Comparison of ENCODE assay signal across 16 mouse cellular contexts in genomic region chr12:114478741-114479140, GRCm38 (mm10).
"Had no signal": no experiment of that assay in that cellular context is flagged by ENCODE, and none has a peak within 500 bp of the region (broad histone marks: within the 10 kb centered on the region; RNA-seq: fewer than 3 reads in every experiment).

No protein-coding gene starts in this region.

- H3K27ac ChIP-seq: limb, embryonic 10.5 days; limb, embryonic 13.5 days; liver, embryonic 12.5 days; liver, embryonic 15.5 days; midbrain, embryonic 15.5 days; neural tube, embryonic 13.5 days had no signal

- H3K9ac ChIP-seq: limb, embryonic 13.5 days; liver, embryonic 12.5 days; liver, embryonic 15.5 days; midbrain, embryonic 15.5 days; neural tube, embryonic 13.5 days had no signal

- H3K4me1 ChIP-seq: limb, embryonic 10.5 days; limb, embryonic 13.5 days; liver, embryonic 12.5 days; liver, embryonic 15.5 days; midbrain, embryonic 15.5 days; neural tube, embryonic 13.5 days had no signal

- H3K4me3 ChIP-seq: limb, embryonic 10.5 days; limb, embryonic 13.5 days; liver, embryonic 12.5 days; liver, embryonic 15.5 days; midbrain, embryonic 15.5 days; neural tube, embryonic 13.5 days had no signal

- H3K4me2 ChIP-seq: limb, embryonic 13.5 days; liver, embryonic 12.5 days; liver, embryonic 15.5 days; midbrain, embryonic 11.5 days; midbrain, embryonic 15.5 days; neural tube, embryonic 13.5 days had no signal

- DNase-seq: kidney, adult 18-20 months; kidney, adult 9 months; kidney, postnatal 14 days; kidney, postnatal 4 days; liver; lung, adult 2 months; lung, postnatal 14 days; lung, postnatal 4 days had no signal

- H3K36me3 ChIP-seq: limb, embryonic 10.5 days; limb, embryonic 13.5 days; liver, embryonic 12.5 days; liver, embryonic 15.5 days; midbrain, embryonic 15.5 days; neural tube, embryonic 13.5 days had no signal

- H3K27me3 ChIP-seq: limb, embryonic 13.5 days; liver, embryonic 12.5 days; liver, embryonic 15.5 days; midbrain, embryonic 15.5 days; neural tube, embryonic 13.5 days had no signal

- ATAC-seq: intestine, embryonic 16.5 days; liver, embryonic 12.5 days; midbrain, embryonic 15.5 days had no signal
